In genomic region chr12:26356191-26356590, GRCm38 (mm10) we compare ENCODE assay signal across 7 mouse cellular contexts. TPM values are rescaled to one million over a fixed set of nuclear protein-coding genes. Genes with fewer than 3 reads are reported as not detected.
DNase-seq lines count a peak whose midpoint lies in the region; ATAC-seq and TF ChIP-seq lines count a peak whose summit lies in the region.

No protein-coding gene starts in this region.

- DNase-seq in stomach, postnatal 0 days (ENCODE audit: low spot score): no peak
- peak; percentile 57 for DNase-seq in gastrocnemius, postnatal 25 days
- DNase-seq in kidney, postnatal 25 days: peak; percentile 72 to 82
- DNase-seq in right cerebral cortex, postnatal 10 days (ENCODE audit: low spot score in 2 of 2): no peak
- no peak for DNase-seq in urinary bladder, adult 2 months (ENCODE audit: low spot score)
- no peak for DNase-seq in thymus, adult 18-20 months

- peak; percentile 18; the same call in 1 of the 2 replicates for ATAC-seq in stomach, embryonic 15.5 days (ENCODE audit: insufficient read depth, low FRiP score, low read depth)
- no peak for ATAC-seq in stomach, postnatal 0 days (ENCODE audit: low FRiP score, low TSS enrichment)

- 0 out of 2 replicates have a peak, but pooled peaks cover 3% of the 10 kb centered on the region for H3K4me1 ChIP-seq in stomach, embryonic 15.5 days
- no peaks in the 10 kb centered on the region for H3K4me1 ChIP-seq in stomach, postnatal 0 days (replicated peaks; ENCODE audit: control insufficient read depth, insufficient read depth)

- WGBS in stomach, embryonic 15.5 days: 61% methylated on average over 7 of the region's 7 CpGs
- WGBS in stomach, postnatal 0 days: 61% methylated on average over 7 of the region's 7 CpGs

- no peak overlapping the region for H3K4me3 ChIP-seq in stomach, embryonic 15.5 days (replicated peaks)
- H3K4me3 ChIP-seq in stomach, postnatal 0 days (ENCODE audit: low read depth, low read length): no peak overlapping the region

- TF ChIP-seq CTCF in stomach, postnatal 0 days (IDR thresholded peaks at IDR 0.05; ENCODE audit: low read depth): no peak

- no peak overlapping the region for H3K4me2 ChIP-seq in stomach, embryonic 15.5 days
- no peak overlapping the region for H3K4me2 ChIP-seq in stomach, postnatal 0 days (replicated peaks; ENCODE audit: low read depth)

- TF ChIP-seq EP300 in stomach, postnatal 0 days (optimal IDR thresholded peaks at IDR 0.05): no peak

- H3K36me3 ChIP-seq in stomach, embryonic 15.5 days: no peaks in the 10 kb centered on the region
- H3K36me3 ChIP-seq in stomach, postnatal 0 days (ENCODE audit: control insufficient read depth, insufficient read depth, low read length): no peaks in the 10 kb centered on the region

- H3K27ac ChIP-seq in stomach, embryonic 15.5 days: no peak overlapping the region
- H3K27ac ChIP-seq in stomach, postnatal 0 days (replicated peaks): no peak overlapping the region

- H3K9me3 ChIP-seq in stomach, embryonic 15.5 days: no peaks in the 10 kb centered on the region
- H3K9me3 ChIP-seq in stomach, postnatal 0 days (ENCODE audit: control insufficient read depth, low read length): no peaks in the 10 kb centered on the region

- no peaks in the 10 kb centered on the region for H3K27me3 ChIP-seq in stomach, embryonic 15.5 days (replicated peaks)
- H3K27me3 ChIP-seq in stomach, postnatal 0 days (ENCODE audit: control insufficient read depth, insufficient read depth, low read length): no peaks in the 10 kb centered on the region

- no peak overlapping the region for H3K9ac ChIP-seq in stomach, embryonic 15.5 days
- no peak overlapping the region for H3K9ac ChIP-seq in stomach, postnatal 0 days (ENCODE audit: low read length)

RNA-seq across cellular contexts. Expression of gene Rnf144a, which starts 58.9 kb away (rescaled TPM):
- 19.2 and 20.0 TPM in 2 replicates for polyA plus RNA-seq in stomach, embryonic 15.5 days (2015; fragmentation: Nextera tagmentation; extraction: Ambion mirVana)
- polyA plus RNA-seq in stomach, postnatal 0 days (2015; fragmentation: Nextera tagmentation; extraction: Ambion mirVana): 5.0 and 5.9 TPM in 2 replicates
- total RNA-seq in gastrocnemius, postnatal 25 days (2021): 1 to 10 TPM; 7.0 to 8.7 TPM
- polyA plus RNA-seq in urinary bladder, adult 2 months (2012; rRNA removed): 3.4 and 5.5 TPM in 2 replicates

Comparison
In these comparisons a context has a peak if more than half of its experiments do, and no peak if none do; other contexts are left out.
1. DNase-seq: peak in gastrocnemius, postnatal 25 days (single experiment) and kidney, postnatal 25 days (2 of 2); none in stomach, postnatal 0 days (single experiment), right cerebral cortex, postnatal 10 days (0 of 2), urinary bladder, adult 2 months (single experiment) and thymus, adult 18-20 months (0 of 2).